In the genomic region with DNA sequence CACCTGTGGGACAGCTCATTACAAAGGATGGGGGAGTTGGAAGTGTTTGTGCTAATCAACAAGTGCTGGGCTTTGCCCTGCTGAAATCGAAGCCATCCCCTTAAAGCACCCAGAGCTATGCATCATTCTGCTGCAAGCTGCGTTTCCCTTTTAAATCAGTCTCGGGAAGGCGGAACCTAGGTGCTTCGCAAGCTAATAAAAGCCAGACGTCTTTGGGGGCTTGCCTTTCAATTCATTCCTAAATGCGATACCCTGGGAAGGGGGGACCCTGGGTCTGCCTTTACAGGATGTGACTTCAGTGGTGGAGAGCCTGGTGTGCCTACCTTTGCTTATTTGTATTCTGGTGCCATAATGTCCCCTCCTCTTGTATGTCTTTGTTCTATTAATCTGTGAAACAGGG, we compare ENCODE assay signal across 11 mouse cellular contexts.
DNase-seq lines count a peak whose midpoint lies in the region; ATAC-seq lines count a peak whose summit lies in the region.
"Had no signal": no experiment of that assay in that cellular context is flagged by ENCODE, and none has a peak within 500 bp of the region (broad histone marks: within the 10 kb centered on the region; RNA-seq: fewer than 3 reads in every experiment).

No protein-coding gene starts in this region.

- H3K4me2 ChIP-seq in neural tube, embryonic 11.5 days (ENCODE audit: low read depth): no peak overlapping the region
- peak overlapping the region; percentile 35 for H3K4me2 ChIP-seq in forebrain, embryonic 15.5 days (replicated peaks)
- H3K4me2 ChIP-seq in limb, embryonic 13.5 days (replicated peaks): peak overlapping the region; percentile 49

- H3K4me1 ChIP-seq in neural tube, embryonic 11.5 days (ENCODE audit: control insufficient read depth, insufficient read depth, low read length): peaks cover 22% of the 10 kb centered on the region
- peaks cover 45% of the 10 kb centered on the region for H3K4me1 ChIP-seq in forebrain, embryonic 15.5 days
- peaks cover 30% of the 10 kb centered on the region for H3K4me1 ChIP-seq in limb, embryonic 13.5 days
- H3K4me1 ChIP-seq: megakaryocyte, embryonic 14.5 days had no signal

- WGBS in neural tube, embryonic 11.5 days: 2% methylated on average over 7 of the region's 7 CpGs
- 4% methylated on average over 7 of the region's 7 CpGs for WGBS in forebrain, embryonic 15.5 days
- WGBS in limb, embryonic 13.5 days: 5% methylated on average over 7 of the region's 7 CpGs

- no peak overlapping the region for H3K27ac ChIP-seq in neural tube, embryonic 11.5 days (ENCODE audit: low read depth, low read length)
- H3K27ac ChIP-seq in forebrain, embryonic 15.5 days (replicated peaks): peak overlapping the region; percentile 67
- H3K27ac ChIP-seq in limb, embryonic 13.5 days: peak overlapping the region; percentile 71
- H3K27ac ChIP-seq: liver, embryonic 14.5 days had no signal

- no peak overlapping the region for H3K4me3 ChIP-seq in neural tube, embryonic 11.5 days (ENCODE audit: low read depth, low read length)
- 0 out of 2 replicates have a peak overlapping the region, but pooled peaks have one; percentile 1 for H3K4me3 ChIP-seq in forebrain, embryonic 15.5 days
- peak overlapping the region; percentile 14; the same call in 1 of the 2 replicates for H3K4me3 ChIP-seq in limb, embryonic 13.5 days
- H3K4me3 ChIP-seq: megakaryocyte, embryonic 14.5 days had no signal

- peak; percentile 54 for DNase-seq in neural tube, embryonic 11.5 days (ENCODE audit: low spot score)
- no peak for DNase-seq in neural tube, embryonic 10.5 days (ENCODE audit: extremely low spot score, low spot score)
- no peak for DNase-seq in left cerebral cortex, adult 9 months (ENCODE audit: low spot score in 2 of 2)
- DNase-seq in lung, adult 18-20 months: no peak
- no peak for DNase-seq in testis, postnatal 10 days (ENCODE audit: low spot score)
- DNase-seq: thymus, postnatal 25 days had no signal

- no peaks in the 10 kb centered on the region for H3K27me3 ChIP-seq in neural tube, embryonic 11.5 days (ENCODE audit: control insufficient read depth, insufficient read depth, low read length)
- no peaks in the 10 kb centered on the region for H3K27me3 ChIP-seq in forebrain, embryonic 15.5 days
- H3K27me3 ChIP-seq in limb, embryonic 13.5 days: no peaks in the 10 kb centered on the region
- H3K27me3 ChIP-seq: megakaryocyte, embryonic 14.5 days had no signal

- no peak overlapping the region for H3K9ac ChIP-seq in neural tube, embryonic 11.5 days (ENCODE audit: low read length)
- H3K9ac ChIP-seq in forebrain, embryonic 15.5 days (replicated peaks): no peak overlapping the region
- 0 out of 2 replicates have a peak overlapping the region, but pooled peaks have one; percentile 5 for H3K9ac ChIP-seq in limb, embryonic 13.5 days
- H3K9ac ChIP-seq: liver, embryonic 14.5 days had no signal

- peak; percentile 16; the same call in 1 of the 2 replicates for ATAC-seq in neural tube, embryonic 11.5 days (ENCODE audit: insufficient read depth, low FRiP score, low TSS enrichment)
- ATAC-seq in forebrain, embryonic 15.5 days (replicated peaks): no peak; the same call in 1 of the 2 replicates
- peak; percentile 66 for ATAC-seq in limb, embryonic 13.5 days (ENCODE audit: low FRiP score, low read depth)
- ATAC-seq: inflammation-experienced regulatory T-cells, adult 6 months had no signal

- H3K36me3 ChIP-seq in neural tube, embryonic 11.5 days (ENCODE audit: control insufficient read depth, insufficient read depth, low read length): no peaks in the 10 kb centered on the region
- no peaks in the 10 kb centered on the region for H3K36me3 ChIP-seq in forebrain, embryonic 15.5 days
- peaks cover 6% of the 10 kb centered on the region; the same call in 1 of the 2 replicates for H3K36me3 ChIP-seq in limb, embryonic 13.5 days

- H3K9me3 ChIP-seq in neural tube, embryonic 11.5 days (ENCODE audit: control insufficient read depth, low read length): no peaks in the 10 kb centered on the region
- no peaks in the 10 kb centered on the region for H3K9me3 ChIP-seq in forebrain, embryonic 15.5 days
- no peaks in the 10 kb centered on the region for H3K9me3 ChIP-seq in limb, embryonic 13.5 days
